Mouse (Mus musculus): Measurements from ENCODE around the gene Stat2. TPM values are rescaled to one million over a fixed set of nuclear protein-coding genes. Genes with fewer than 3 reads are reported as not detected.
"Not testable (repeated sequence)": the region's sequence is repeated elsewhere in the genome, so short reads cannot be mapped to it uniquely, and the experiment has no call there.

Stat2 gene
- polyA plus RNA-seq, 1 experiment from 2014 or later, result 11.8 TPM

DNA sequence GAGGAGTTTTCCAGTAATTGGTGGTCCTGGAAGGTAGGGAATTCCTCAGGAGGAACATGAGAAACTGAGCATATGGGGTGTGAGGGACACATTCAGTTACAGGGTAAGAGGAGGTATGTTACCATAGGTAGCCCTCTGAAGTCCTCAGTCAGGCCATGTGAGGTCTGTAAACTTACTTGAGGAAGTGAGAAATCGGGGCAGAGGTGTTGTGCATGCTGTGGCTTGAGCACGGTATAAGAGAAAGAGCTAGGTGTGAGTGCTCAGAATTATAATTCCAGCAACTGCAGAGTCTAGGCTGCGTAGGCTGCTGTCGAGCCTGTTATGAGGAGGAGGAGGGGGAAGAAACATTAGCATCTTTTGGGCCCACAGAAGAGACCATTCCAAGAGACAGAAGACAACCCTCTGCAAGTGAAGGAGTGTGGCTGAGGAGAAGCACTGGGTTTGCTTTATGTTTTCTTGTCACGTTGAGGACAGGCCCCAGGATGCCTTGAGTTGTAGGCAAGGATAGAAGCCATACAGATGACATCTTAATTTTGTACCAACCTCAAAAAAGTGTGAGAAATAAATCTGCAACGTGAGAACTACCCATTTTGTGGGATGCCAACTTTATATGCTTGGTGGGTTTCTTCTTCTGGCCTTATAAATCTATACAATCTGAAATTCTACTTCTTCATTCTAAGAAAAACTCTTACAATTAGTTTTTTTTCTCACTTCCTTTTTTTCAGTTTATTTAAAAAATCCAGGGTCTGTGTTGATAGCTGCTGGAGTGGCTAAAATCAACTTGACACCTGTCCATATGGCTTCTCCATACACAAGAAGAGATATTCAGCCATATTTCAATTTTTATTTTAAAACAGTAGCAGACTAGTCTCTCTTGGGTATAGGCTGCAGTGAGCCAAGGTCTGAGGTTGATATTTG lies 6.7 kb upstream of the Stat2 start:
- Histone ChIP-seq H3K27ac (ENCODE audit: low read depth, low read length) (no peak overlapping the region), H3K9me3 (ENCODE audit: control insufficient read depth, low read length) (no peaks in the 10 kb centered on the region), H3K4me1 (ENCODE audit: control insufficient read depth, insufficient read depth, low read length) (no peaks in the 10 kb centered on the region), H3K4me2 (replicated peaks; ENCODE audit: low read depth, low read length) (no peak overlapping the region), H3K9ac (ENCODE audit: low read depth, low read length) (no peak overlapping the region), H3K4me3 (ENCODE audit: low read length) (no peak overlapping the region), H3K36me3 (ENCODE audit: control insufficient read depth, insufficient read depth, low read length) (no peaks in the 10 kb centered on the region), H3K27me3 (ENCODE audit: control insufficient read depth, insufficient read depth, low read length) (no peaks in the 10 kb centered on the region)
- WGBS, result 78% methylated on average over 6 of the region's 6 CpGs
- ATAC-seq (ENCODE audit: low FRiP score, low TSS enrichment), result no peak

DNA sequence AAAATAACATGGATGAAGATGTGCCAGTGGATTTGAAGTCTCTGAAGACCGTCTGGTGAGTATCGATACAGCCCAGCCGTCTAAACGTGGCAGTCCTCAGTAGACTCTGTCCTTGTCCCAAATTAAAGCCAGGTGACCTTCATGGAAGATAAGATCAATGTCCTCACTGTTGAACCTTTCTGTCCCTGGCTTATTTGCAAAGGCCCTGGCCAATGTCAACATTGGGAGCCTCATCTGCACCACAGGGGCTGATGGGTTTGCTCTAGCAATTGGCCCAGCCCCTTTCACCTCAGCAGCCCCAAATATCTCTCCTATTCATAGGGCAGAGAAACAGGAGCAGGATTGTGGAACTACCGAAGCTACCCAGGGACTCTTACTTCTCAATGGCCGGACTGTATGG lies 2.0 kb upstream of the Stat2 start, which contains the start of gene Apof:
Gene Apof, plus strand, starts transcription at position 301 of the 400 bp plus-strand sequence.
- H3K9ac ChIP-seq (ENCODE audit: low read depth, low read length), result no peak within 1 kb of the TSS
- no peak within 1 kb of the TSS for H3K27ac ChIP-seq (ENCODE audit: low read depth, low read length)
- no peaks in the 10 kb centered on the region for H3K9me3 ChIP-seq (ENCODE audit: control insufficient read depth, low read length)
- H3K4me1 ChIP-seq (ENCODE audit: control insufficient read depth, insufficient read depth, low read length), result no peaks in the 10 kb centered on the region
- H3K4me3 ChIP-seq (ENCODE audit: low read length), result no peak within 1 kb of the TSS
- ATAC-seq (ENCODE audit: low FRiP score, low TSS enrichment), result no peak
- no peak within 1 kb of the TSS for H3K4me2 ChIP-seq (replicated peaks; ENCODE audit: low read depth, low read length)
- WGBS, result 87% methylated on average over 6 of the region's 6 CpGs
- no peaks in the 10 kb centered on the region for H3K27me3 ChIP-seq (ENCODE audit: control insufficient read depth, insufficient read depth, low read length)
- H3K36me3 ChIP-seq (ENCODE audit: control insufficient read depth, insufficient read depth, low read length), result no peaks in the 10 kb centered on the region

DNA sequence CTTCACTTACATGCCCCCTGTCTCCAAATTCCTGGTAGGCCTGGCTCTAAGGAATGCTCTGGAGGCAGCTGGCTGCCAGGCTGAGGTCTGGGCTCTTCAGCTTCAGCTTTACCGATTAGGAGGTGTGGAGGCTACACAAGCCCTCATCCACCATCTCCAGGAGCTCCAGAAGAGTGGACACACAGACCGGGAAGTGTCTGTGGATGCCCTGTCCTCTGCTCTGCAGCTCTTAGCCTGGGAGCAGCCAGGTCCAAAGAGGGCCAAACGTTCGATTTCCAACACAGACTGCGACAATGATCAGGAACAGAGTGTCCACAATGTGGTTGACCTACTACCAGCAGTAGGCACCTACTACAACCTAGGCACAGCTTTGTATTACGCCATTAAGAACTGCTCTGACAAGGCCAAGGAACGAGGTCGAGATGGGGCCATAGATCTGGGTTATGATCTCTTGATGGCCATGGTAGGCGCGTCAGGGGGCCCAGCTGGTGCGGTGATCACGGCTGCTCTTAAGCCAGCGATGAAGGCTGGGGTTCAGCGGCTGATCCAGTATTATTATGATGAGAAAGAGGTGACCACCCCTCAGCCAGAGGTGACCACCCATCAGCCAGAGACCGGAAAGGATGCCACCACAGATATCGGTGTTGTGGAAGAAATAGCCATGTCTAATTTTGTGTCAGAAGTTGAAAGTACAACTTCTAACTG lies 1.0 kb upstream of the Stat2 start:
- 91% methylated on average over 16 of the region's 16 CpGs for WGBS
- Histone ChIP-seq H3K4me2 (replicated peaks; ENCODE audit: low read depth, low read length) (peak overlapping the region; percentile 65; the same call in 1 of the 2 replicates), H3K4me3 (ENCODE audit: low read length) (no peak overlapping the region), H3K27ac (ENCODE audit: low read depth, low read length) (no peak overlapping the region), H3K4me1 (ENCODE audit: control insufficient read depth, insufficient read depth, low read length) (no peaks in the 10 kb centered on the region), H3K9ac (ENCODE audit: low read depth, low read length) (no peak overlapping the region), H3K27me3 (ENCODE audit: control insufficient read depth, insufficient read depth, low read length) (no peaks in the 10 kb centered on the region), H3K9me3 (ENCODE audit: control insufficient read depth, low read length) (no peaks in the 10 kb centered on the region), H3K36me3 (ENCODE audit: control insufficient read depth, insufficient read depth, low read length) (no peaks in the 10 kb centered on the region)
- ATAC-seq (ENCODE audit: low FRiP score, low TSS enrichment), result no peak

DNA sequence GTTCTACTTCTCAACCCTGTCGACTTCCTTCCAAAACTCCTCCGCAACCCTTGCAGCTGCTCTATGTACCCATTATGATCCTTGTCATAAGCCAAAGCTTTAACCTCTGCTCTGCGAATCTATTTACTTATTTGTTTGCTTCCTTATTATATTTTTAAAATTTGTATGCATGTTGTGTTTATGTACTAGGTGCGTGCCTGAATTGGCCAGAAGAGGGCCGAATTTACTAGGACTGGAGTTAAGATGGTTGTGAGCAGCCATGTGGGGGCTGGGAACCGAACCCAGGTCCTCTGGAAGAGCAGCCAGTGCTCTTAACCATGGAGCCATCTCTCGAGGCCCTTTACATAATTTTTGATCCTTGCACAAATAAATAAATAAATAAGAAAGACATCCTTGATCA lies 507 bp downstream of the Stat2 start:
- ATAC-seq (ENCODE audit: low FRiP score, low TSS enrichment), result no peak

DNA sequence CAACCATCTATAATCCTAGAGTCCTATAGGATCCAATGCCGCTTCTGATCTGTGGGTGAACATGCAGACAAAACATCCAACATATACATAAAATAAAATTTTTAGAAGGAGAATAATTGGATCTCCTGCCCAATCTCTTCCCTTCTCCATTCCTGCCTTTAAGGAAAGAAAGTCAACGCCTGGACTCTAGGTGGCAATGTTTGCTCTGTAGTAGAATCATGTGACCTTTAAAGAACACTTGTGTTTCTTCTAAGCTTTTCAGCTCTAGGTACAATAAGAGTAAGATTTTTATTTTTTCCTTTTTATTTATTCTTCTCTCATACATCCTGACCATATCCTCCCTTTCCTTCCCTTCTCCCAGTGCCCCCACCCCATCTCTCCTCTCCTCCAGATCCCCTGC lies 1.5 kb downstream of the Stat2 start:
- no peaks in the 10 kb centered on the region for H3K9me3 ChIP-seq (ENCODE audit: control insufficient read depth, low read length)
- H3K4me2 ChIP-seq (replicated peaks; ENCODE audit: low read depth, low read length), result no peak overlapping the region
- H3K4me3 ChIP-seq (ENCODE audit: low read length), result no peak overlapping the region
- no peak for ATAC-seq (ENCODE audit: low FRiP score, low TSS enrichment)
- H3K27ac ChIP-seq (ENCODE audit: low read depth, low read length), result no peak overlapping the region
- H3K9ac ChIP-seq (ENCODE audit: low read depth, low read length), result no peak overlapping the region
- no peaks in the 10 kb centered on the region for H3K27me3 ChIP-seq (ENCODE audit: control insufficient read depth, insufficient read depth, low read length)
- H3K36me3 ChIP-seq (ENCODE audit: control insufficient read depth, insufficient read depth, low read length), result no peaks in the 10 kb centered on the region; the same call in 1 of the 2 replicates
- WGBS, result 66% methylated on average over 2 of the region's 2 CpGs
- H3K4me1 ChIP-seq (ENCODE audit: control insufficient read depth, insufficient read depth, low read length), result no peaks in the 10 kb centered on the region

More for the DNA sequence above, 507 bp downstream of the Stat2 start:
- Histone ChIP-seq H3K36me3 (ENCODE audit: control insufficient read depth, insufficient read depth, low read length) (no peaks in the 10 kb centered on the region), H3K4me2 (replicated peaks; ENCODE audit: low read depth, low read length) (peak overlapping the region; percentile 65), H3K27ac (ENCODE audit: low read depth, low read length) (0 out of 2 replicates have a peak overlapping the region, but pooled peaks have one; percentile 69), H3K4me3 (ENCODE audit: low read length) (peak overlapping the region; percentile 79), H3K4me1 (ENCODE audit: control insufficient read depth, insufficient read depth, low read length) (no peaks in the 10 kb centered on the region), H3K9me3 (ENCODE audit: control insufficient read depth, low read length) (no peaks in the 10 kb centered on the region), H3K9ac (ENCODE audit: low read depth, low read length) (peak overlapping the region; percentile 76), H3K27me3 (ENCODE audit: control insufficient read depth, insufficient read depth, low read length) (no peaks in the 10 kb centered on the region)
- WGBS, result 44% methylated on average over 7 of the region's 7 CpGs

DNA sequence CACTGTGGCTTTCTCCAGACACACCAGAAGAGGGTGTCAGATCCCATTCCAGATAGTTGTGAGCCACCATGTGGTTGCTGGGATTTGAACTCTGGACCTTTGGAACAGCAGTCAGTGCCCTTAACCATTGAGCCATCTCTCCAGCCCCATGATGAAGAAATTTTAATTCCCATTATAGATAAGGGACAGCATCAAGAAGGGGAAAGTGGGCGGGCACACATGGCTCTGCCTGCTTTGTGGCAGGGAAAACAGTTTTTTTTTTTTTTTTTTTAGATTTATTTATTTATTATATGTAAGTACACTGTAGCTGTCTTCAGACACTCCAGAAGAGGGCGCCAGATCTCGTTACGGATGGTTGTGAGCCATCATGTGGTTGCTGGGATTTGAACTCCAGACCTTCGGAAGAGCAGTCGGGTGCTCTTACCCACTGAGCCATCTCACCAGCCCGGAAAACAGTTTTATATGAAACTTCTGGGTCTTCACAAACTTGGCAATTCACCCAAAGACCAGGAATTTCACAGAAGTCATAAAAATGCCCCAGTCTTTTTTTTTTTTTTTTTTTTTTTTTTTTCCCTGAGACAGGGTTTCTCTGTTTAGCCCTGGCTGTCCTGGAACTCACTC lies 2.6 kb downstream of the Stat2 start:
- not testable (repeated sequence) for H3K4me3 ChIP-seq (ENCODE audit: low read length); H3K27ac ChIP-seq (ENCODE audit: low read depth, low read length); H3K9me3 ChIP-seq (ENCODE audit: control insufficient read depth, low read length); H3K4me2 ChIP-seq (replicated peaks; ENCODE audit: low read depth, low read length); H3K27me3 ChIP-seq (ENCODE audit: control insufficient read depth, insufficient read depth, low read length); ATAC-seq (ENCODE audit: low FRiP score, low TSS enrichment); H3K4me1 ChIP-seq (ENCODE audit: control insufficient read depth, insufficient read depth, low read length); H3K36me3 ChIP-seq (ENCODE audit: control insufficient read depth, insufficient read depth, low read length); H3K9ac ChIP-seq (ENCODE audit: low read depth, low read length)
- 94% methylated on average over 4 of the region's 7 CpGs for WGBS

DNA sequence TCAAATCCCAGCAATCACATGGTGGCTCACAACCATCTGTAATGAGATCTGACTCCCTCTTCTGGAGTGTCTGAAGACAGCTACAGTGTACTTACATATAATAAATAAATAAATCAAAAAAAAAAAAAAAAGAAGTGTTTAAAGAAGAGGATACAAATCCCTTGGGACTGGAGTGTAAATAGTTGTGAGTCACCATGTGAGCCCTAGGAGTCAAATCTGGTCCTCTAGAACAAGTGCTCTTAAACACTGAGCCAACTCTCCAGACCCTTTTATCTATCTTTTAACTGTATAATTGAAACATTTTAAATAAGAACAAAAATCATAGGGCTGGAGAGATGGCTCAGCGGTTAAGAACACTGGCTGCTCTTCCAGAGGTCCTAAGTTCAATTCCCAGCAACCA lies 5.0 kb downstream of the Stat2 start:
- H3K9me3 ChIP-seq (ENCODE audit: control insufficient read depth, low read length); H3K4me1 ChIP-seq (ENCODE audit: control insufficient read depth, insufficient read depth, low read length); H3K36me3 ChIP-seq (ENCODE audit: control insufficient read depth, insufficient read depth, low read length); H3K27me3 ChIP-seq (ENCODE audit: control insufficient read depth, insufficient read depth, low read length); H3K9ac ChIP-seq (ENCODE audit: low read depth, low read length); H3K4me2 ChIP-seq (replicated peaks; ENCODE audit: low read depth, low read length); H3K27ac ChIP-seq (ENCODE audit: low read depth, low read length); ATAC-seq (ENCODE audit: low FRiP score, low TSS enrichment); H3K4me3 ChIP-seq (ENCODE audit: low read length): not testable (repeated sequence)
- 95% methylated on average over 1 of the region's 1 CpGs for WGBS

DNA sequence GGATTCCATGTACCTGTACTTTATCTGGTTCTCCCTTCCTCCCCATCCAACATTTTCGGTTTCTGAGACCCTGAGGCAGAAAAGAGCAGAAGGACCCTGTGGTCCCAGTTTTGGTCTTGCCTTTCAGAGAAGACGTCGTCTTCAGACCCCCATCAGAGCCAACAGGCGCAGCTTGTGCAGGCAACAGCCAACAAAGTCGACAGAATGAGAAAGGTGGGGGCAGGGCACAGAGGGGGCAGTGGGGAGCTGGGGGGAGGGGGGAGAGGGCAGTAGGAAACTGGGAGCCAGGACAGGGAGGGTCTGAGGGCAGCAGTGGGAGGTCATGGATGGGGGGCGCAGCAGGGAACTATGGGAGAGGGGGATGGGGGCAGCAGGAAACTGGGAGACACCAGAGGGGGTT lies 7.8 kb downstream of the Stat2 start:
- no peak for ATAC-seq (ENCODE audit: low FRiP score, low TSS enrichment)
- 63% methylated on average over 6 of the region's 6 CpGs for WGBS
- Histone ChIP-seq H3K36me3 (ENCODE audit: control insufficient read depth, insufficient read depth, low read length) (peaks cover 32% of the 10 kb centered on the region; the same call in 1 of the 2 replicates), H3K4me1 (ENCODE audit: control insufficient read depth, insufficient read depth, low read length) (no peaks in the 10 kb centered on the region), H3K9me3 (ENCODE audit: control insufficient read depth, low read length) (no peaks in the 10 kb centered on the region), H3K27ac (ENCODE audit: low read depth, low read length) (no peak overlapping the region), H3K9ac (ENCODE audit: low read depth, low read length) (no peak overlapping the region), H3K4me2 (replicated peaks; ENCODE audit: low read depth, low read length) (no peak overlapping the region), H3K4me3 (ENCODE audit: low read length) (no peak overlapping the region), H3K27me3 (ENCODE audit: control insufficient read depth, insufficient read depth, low read length) (no peaks in the 10 kb centered on the region)
